Mouse (Mus musculus): ENCODE measurements around the gene Trpm3. TPM values are rescaled to one million over a fixed set of nuclear protein-coding genes. Genes with fewer than 3 reads are reported as not detected.

The Trpm3 gene
- polyA plus RNA-seq, 1 experiment from 2014 or later: 4.5 TPM

- Histone ChIP-seq H3K9me3 (no peaks in the 10 kb centered on the region), H3K4me2 (no peak overlapping the region), H3K4me1 (no peaks in the 10 kb centered on the region), H3K4me3 (no peak overlapping the region), H3K27me3 (no peaks in the 10 kb centered on the region), H3K36me3 (no peaks in the 10 kb centered on the region), H3K9ac (no peak overlapping the region), H3K27ac (no peak overlapping the region)
- no peak for ATAC-seq (ENCODE audit: insufficient number of reproducible peaks, low FRiP score, low TSS enrichment, low read depth)
- 77% methylated on average over 2 of the region's 2 CpGs for WGBS
Measured at GRCm38 (mm10) chr19:22783745-22784144, 644.9 kb downstream of the Trpm3 start.

DNA sequence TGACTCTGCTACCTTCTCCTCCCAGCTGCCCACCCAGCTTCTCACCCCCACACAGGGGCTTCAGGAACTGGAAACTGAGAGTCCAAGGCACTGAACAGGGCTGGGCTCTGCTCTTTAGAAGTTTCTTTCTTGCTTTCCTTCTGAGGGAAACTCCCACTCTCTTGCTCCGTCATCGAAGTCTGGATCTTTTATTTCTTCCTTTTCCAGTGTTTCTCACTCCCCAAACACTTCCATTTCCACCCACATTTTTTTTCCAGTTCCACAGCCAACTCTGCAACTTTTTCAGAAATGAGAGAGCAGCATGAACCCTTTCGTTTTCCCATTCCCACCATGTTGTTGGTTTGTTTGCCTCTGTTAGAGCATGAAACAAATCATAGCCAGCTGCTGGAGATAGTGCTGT, 650.9 kb downstream of the Trpm3 start:
- Histone ChIP-seq H3K4me1 (no peaks in the 10 kb centered on the region), H3K27ac (no peak overlapping the region), H3K4me2 (no peak overlapping the region), H3K27me3 (no peaks in the 10 kb centered on the region), H3K9ac (no peak overlapping the region), H3K4me3 (no peak overlapping the region), H3K9me3 (no peaks in the 10 kb centered on the region), H3K36me3 (no peaks in the 10 kb centered on the region)
- no peak for ATAC-seq (ENCODE audit: insufficient number of reproducible peaks, low FRiP score, low TSS enrichment, low read depth)
- 63% methylated on average over 3 of the region's 3 CpGs for WGBS

GRCm38 (mm10) chr19:22796996-22797395, 658.1 kb downstream of the Trpm3 start:
- Histone ChIP-seq H3K4me3 (no peak overlapping the region), H3K4me1 (peaks cover 3% of the 10 kb centered on the region; the same call in 1 of the 2 replicates), H3K9ac (no peak overlapping the region), H3K4me2 (no peak overlapping the region), H3K9me3 (no peaks in the 10 kb centered on the region), H3K36me3 (no peaks in the 10 kb centered on the region), H3K27ac (no peak overlapping the region), H3K27me3 (no peaks in the 10 kb centered on the region)
- ATAC-seq (ENCODE audit: insufficient number of reproducible peaks, low FRiP score, low TSS enrichment, low read depth): no peak
- WGBS: 83% methylated on average over 2 of the region's 2 CpGs

DNA sequence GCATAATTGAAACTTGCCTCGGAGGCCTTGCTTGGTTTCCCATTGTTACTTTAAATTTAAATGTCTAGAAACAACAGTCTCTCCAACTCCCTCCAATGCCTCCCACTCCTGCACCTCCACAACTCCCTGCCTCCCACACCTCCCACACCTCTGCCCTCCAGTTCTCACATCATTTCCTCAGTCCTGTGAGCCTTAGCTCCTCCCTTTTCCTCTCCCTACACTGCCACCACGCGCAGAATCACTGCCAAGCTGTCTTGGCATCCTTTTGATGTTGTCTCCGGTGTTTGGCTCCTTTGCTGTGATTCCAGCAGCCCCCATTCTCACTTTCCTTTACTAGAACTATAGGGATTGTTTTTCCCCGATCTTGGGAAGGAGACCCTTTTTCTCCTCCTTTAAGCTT, 661.6 kb downstream of the Trpm3 start:
- peaks cover 3% of the 10 kb centered on the region; the same call in 1 of the 2 replicates for H3K4me1 ChIP-seq
- H3K36me3 ChIP-seq: no peaks in the 10 kb centered on the region
- no peaks in the 10 kb centered on the region for H3K27me3 ChIP-seq
- H3K9ac ChIP-seq: no peak overlapping the region
- no peak overlapping the region for H3K4me3 ChIP-seq
- H3K4me2 ChIP-seq: no peak overlapping the region
- 25% methylated on average over 5 of the region's 5 CpGs for WGBS
- ATAC-seq (ENCODE audit: insufficient number of reproducible peaks, low FRiP score, low TSS enrichment, low read depth): no peak
- H3K27ac ChIP-seq: no peak overlapping the region
- H3K9me3 ChIP-seq: no peaks in the 10 kb centered on the region

GRCm38 (mm10) chr19:22803396-22803795, 664.5 kb downstream of the Trpm3 start:
- H3K27me3 ChIP-seq: no peaks in the 10 kb centered on the region
- H3K36me3 ChIP-seq: no peaks in the 10 kb centered on the region
- no peak for ATAC-seq (ENCODE audit: insufficient number of reproducible peaks, low FRiP score, low TSS enrichment, low read depth)
- no peaks in the 10 kb centered on the region for H3K9me3 ChIP-seq
- H3K4me2 ChIP-seq: no peak overlapping the region
- no peak overlapping the region for H3K4me3 ChIP-seq
- no peak overlapping the region for H3K9ac ChIP-seq
- no peak overlapping the region for H3K27ac ChIP-seq
- H3K4me1 ChIP-seq: peaks cover 3% of the 10 kb centered on the region; the same call in 1 of the 2 replicates

- no peak overlapping the region for H3K4me3 ChIP-seq
- ATAC-seq (ENCODE audit: insufficient number of reproducible peaks, low FRiP score, low TSS enrichment, low read depth): no peak
- H3K9me3 ChIP-seq: no peaks in the 10 kb centered on the region
- no peak overlapping the region for H3K4me2 ChIP-seq
- no peaks in the 10 kb centered on the region for H3K27me3 ChIP-seq
- 81% methylated on average over 2 of the region's 2 CpGs for WGBS
- H3K4me1 ChIP-seq: peaks cover 3% of the 10 kb centered on the region; the same call in 1 of the 2 replicates
- H3K9ac ChIP-seq: no peak overlapping the region
- no peak overlapping the region for H3K27ac ChIP-seq
- H3K36me3 ChIP-seq: no peaks in the 10 kb centered on the region
Measured at GRCm38 (mm10) chr19:22804311-22804710, 665.5 kb downstream of the Trpm3 start.

DNA sequence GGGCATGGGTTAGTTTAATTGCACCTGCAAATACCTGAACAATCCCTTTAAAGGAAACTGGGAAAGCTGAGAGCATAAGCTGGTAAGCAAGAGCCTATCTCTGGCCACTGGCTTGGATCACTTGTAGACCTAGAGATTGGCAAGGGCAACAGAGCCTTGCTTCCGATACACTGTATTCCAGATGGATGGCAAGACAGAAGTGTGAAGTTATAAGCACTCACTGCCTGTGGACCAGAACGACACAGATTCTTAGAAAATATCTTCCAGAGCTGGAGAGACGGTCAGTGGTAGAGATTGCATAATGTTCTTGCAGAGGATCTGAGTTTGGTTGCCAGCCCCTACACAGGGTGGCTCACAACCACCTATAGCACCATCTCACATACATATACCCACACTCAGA, 671.4 kb downstream of the Trpm3 start:
- no peak for ATAC-seq (ENCODE audit: insufficient number of reproducible peaks, low FRiP score, low TSS enrichment, low read depth)

DNA sequence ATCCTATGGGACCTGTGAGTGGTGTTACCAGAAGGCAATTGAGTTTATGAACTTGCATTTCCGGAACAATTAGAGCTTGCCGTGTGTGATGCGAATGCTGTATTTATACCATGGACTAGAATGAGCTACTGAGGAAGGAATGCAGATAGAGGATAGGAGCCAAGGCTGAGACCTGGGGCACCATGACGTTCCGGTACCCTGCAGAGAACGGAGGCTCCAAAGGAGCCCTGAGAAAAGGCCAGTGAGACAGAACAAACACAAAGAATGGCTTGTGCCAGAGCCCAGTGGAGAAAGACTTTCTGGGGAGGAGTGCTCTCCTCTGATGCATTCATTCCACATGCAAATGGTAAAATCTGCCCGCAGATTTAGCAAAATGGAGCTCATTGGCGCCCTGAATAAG, 682.9 kb downstream of the Trpm3 start:
- H3K9ac ChIP-seq: no peak overlapping the region
- H3K4me1 ChIP-seq: no peaks in the 10 kb centered on the region
- no peaks in the 10 kb centered on the region for H3K9me3 ChIP-seq
- H3K4me3 ChIP-seq: no peak overlapping the region
- H3K36me3 ChIP-seq: no peaks in the 10 kb centered on the region
- H3K27me3 ChIP-seq: no peaks in the 10 kb centered on the region
- WGBS: 78% methylated on average over 8 of the region's 8 CpGs
- ATAC-seq (ENCODE audit: insufficient number of reproducible peaks, low FRiP score, low TSS enrichment, low read depth): no peak
- H3K4me2 ChIP-seq: no peak overlapping the region
- H3K27ac ChIP-seq: no peak overlapping the region

More for the DNA sequence above, 671.4 kb downstream of the Trpm3 start:
- no peak overlapping the region for H3K9ac ChIP-seq
- H3K27ac ChIP-seq: no peak overlapping the region
- no peaks in the 10 kb centered on the region for H3K9me3 ChIP-seq
- no peaks in the 10 kb centered on the region for H3K27me3 ChIP-seq
- H3K36me3 ChIP-seq: no peaks in the 10 kb centered on the region
- no peaks in the 10 kb centered on the region for H3K4me1 ChIP-seq
- H3K4me3 ChIP-seq: no peak overlapping the region
- WGBS: 79% methylated on average over 3 of the region's 3 CpGs
- no peak overlapping the region for H3K4me2 ChIP-seq

- 79% methylated on average over 9 of the region's 9 CpGs for WGBS
- Histone ChIP-seq H3K4me1 (no peaks in the 10 kb centered on the region), H3K36me3 (no peaks in the 10 kb centered on the region), H3K4me2 (no peak overlapping the region), H3K27me3 (no peaks in the 10 kb centered on the region), H3K9ac (no peak overlapping the region), H3K4me3 (no peak overlapping the region), H3K27ac (no peak overlapping the region), H3K9me3 (no peaks in the 10 kb centered on the region)
- no peak for ATAC-seq (ENCODE audit: insufficient number of reproducible peaks, low FRiP score, low TSS enrichment, low read depth)
Measured at GRCm38 (mm10) chr19:22823491-22823981, 684.7 kb downstream of the Trpm3 start.

- no peak overlapping the region for H3K9ac ChIP-seq
- H3K27me3 ChIP-seq: no peaks in the 10 kb centered on the region
- no peak for ATAC-seq (ENCODE audit: insufficient number of reproducible peaks, low FRiP score, low TSS enrichment, low read depth)
- H3K9me3 ChIP-seq: no peaks in the 10 kb centered on the region
- H3K4me2 ChIP-seq: no peak overlapping the region
- H3K4me1 ChIP-seq: no peaks in the 10 kb centered on the region
- H3K27ac ChIP-seq: no peak overlapping the region
- WGBS: 41% methylated on average over 1 of the region's 1 CpGs
- no peaks in the 10 kb centered on the region for H3K36me3 ChIP-seq
- H3K4me3 ChIP-seq: no peak overlapping the region
Measured at GRCm38 (mm10) chr19:22825812-22826211, 687.0 kb downstream of the Trpm3 start.

- Histone ChIP-seq H3K9ac (no peak overlapping the region), H3K4me1 (no peaks in the 10 kb centered on the region), H3K4me2 (no peak overlapping the region), H3K27me3 (no peaks in the 10 kb centered on the region), H3K27ac (no peak overlapping the region), H3K4me3 (no peak overlapping the region), H3K9me3 (no peaks in the 10 kb centered on the region), H3K36me3 (no peaks in the 10 kb centered on the region)
- WGBS: 82% methylated on average over 2 of the region's 2 CpGs
- ATAC-seq (ENCODE audit: insufficient number of reproducible peaks, low FRiP score, low TSS enrichment, low read depth): no peak
Measured at GRCm38 (mm10) chr19:22828198-22828742, 689.4 kb downstream of the Trpm3 start.

GRCm38 (mm10) chr19:22841081-22842040, 702.5 kb downstream of the Trpm3 start:
- ATAC-seq (ENCODE audit: insufficient number of reproducible peaks, low FRiP score, low TSS enrichment, low read depth): no peak
- Histone ChIP-seq H3K27ac (no peak overlapping the region), H3K9ac (no peak overlapping the region), H3K9me3 (no peaks in the 10 kb centered on the region), H3K4me1 (no peaks in the 10 kb centered on the region), H3K27me3 (no peaks in the 10 kb centered on the region), H3K36me3 (no peaks in the 10 kb centered on the region), H3K4me2 (no peak overlapping the region), H3K4me3 (no peak overlapping the region)
- WGBS: 81% methylated on average over 6 of the region's 6 CpGs
